Mouse (Mus musculus): ENCODE measurements around the gene Plekhn1. TPM values are rescaled to one million over a fixed set of nuclear protein-coding genes. Genes with fewer than 3 reads are reported as not detected.

Gene Plekhn1
- total and polyA plus RNA-seq, 3 experiments: 11.8 to 20.0 TPM; not detected in 1

- no peak for TF ChIP-seq USF2 (IDR thresholded peaks at IDR 0.05; ENCODE audit: borderline replicate concordance in 1 of 2, insufficient read depth in 1 of 2, low read depth in 1 of 2, low read length in 2 of 2)
- peak; percentile 80 to 87 for TF ChIP-seq EP300 (IDR thresholded peaks at IDR 0.05; ENCODE audit: low read depth in 1 of 2, low read length in 2 of 2)
- TF ChIP-seq POLR2AphosphoS5 (IDR thresholded peaks at IDR 0.05; ENCODE audit: borderline replicate concordance, low read depth, low read length): no peak
- no peak for TF ChIP-seq ZC3H11A (IDR thresholded peaks at IDR 0.05; ENCODE audit: low read depth, low read length)
- TF ChIP-seq NRF1 (IDR thresholded peaks at IDR 0.05; ENCODE audit: insufficient read depth, low read depth, low read length, poor library complexity, severe bottlenecking): no peak
Measured at GRCm38 (mm10) chr4:156184291-156184954, 50.2 kb downstream of the Plekhn1 start (continued).

GRCm38 (mm10) chr4:156183747-156184146, 50.9 kb downstream of the Plekhn1 start:
- Histone ChIP-seq H3K36me3 (ENCODE audit: control insufficient read depth in 1 of 2, insufficient read depth in 2 of 2, low read length in 2 of 2) (peaks cover 0 to 19% of the 10 kb centered on the region in 2 experiments; a peak in 2 of 4 replicates), H3K27me3 (ENCODE audit: control insufficient read depth in 1 of 2, insufficient read depth in 2 of 2, low read length in 2 of 2) (no peaks in the 10 kb centered on the region), H3K9ac (ENCODE audit: control insufficient read depth, low read depth, low read length, poor library complexity, severe bottlenecking) (peak overlapping the region; percentile 19; the same call in 1 of the 2 replicates), H3K27ac (ENCODE audit: control insufficient read depth, low read depth, low read length) (peak overlapping the region; percentile 75), H3K9me3 (replicated peaks; ENCODE audit: insufficient read depth, low read length) (no peaks in the 10 kb centered on the region), H3K4me1 (ENCODE audit: control insufficient read depth in 1 of 2, insufficient read depth in 2 of 2, low read length in 2 of 2) (peaks cover 14 to 20% of the 10 kb centered on the region in 2 experiments), H3K4me3 (ENCODE audit: control insufficient read depth in 1 of 2, insufficient read depth in 1 of 2, low read depth in 2 of 2, low read length in 2 of 2) (no peak overlapping the region; a peak in 1 of 4 replicates), H3K79me2 (ENCODE audit: control insufficient read depth, insufficient read depth, low read length, poor library complexity) (no peaks in the 10 kb centered on the region)
- DNase-seq (ENCODE audit: low read depth, low spot score): peak; percentile 57
- TF ChIP-seq CHD1 (IDR thresholded peaks at IDR 0.05; ENCODE audit: low read depth, low read length): no peak
- TF ChIP-seq ZNF384 (IDR thresholded peaks at IDR 0.05; ENCODE audit: low read depth, low read length): no peak
- TF ChIP-seq JUND (IDR thresholded peaks at IDR 0.05; ENCODE audit: low read depth, low read length): no peak
- no peak for TF ChIP-seq MYC (IDR thresholded peaks at IDR 0.05; ENCODE audit: low read depth, low read length)
- TF ChIP-seq RCOR1 (IDR thresholded peaks at IDR 0.05; ENCODE audit: low read depth, low read length): no peak
- TF ChIP-seq POLR2AphosphoS5 (IDR thresholded peaks at IDR 0.05; ENCODE audit: borderline replicate concordance, low read depth, low read length): no peak
- no peak for TF ChIP-seq TBP (IDR thresholded peaks at IDR 0.05; ENCODE audit: low read depth, low read length)
- TF ChIP-seq TCF12 (IDR thresholded peaks at IDR 0.05; ENCODE audit: low read depth, low read length): no peak
- 0 out of 2 replicates have a peak, but pooled peaks have one; percentile 8 for TF ChIP-seq TAL1 (IDR thresholded peaks at IDR 0.05; ENCODE audit: low read length)
- no peak for TF ChIP-seq CTCF (IDR thresholded peaks at IDR 0.05 in 2 of 3, conservative IDR thresholded peaks at IDR 0.05 in 1 of 3; ENCODE audit: control insufficient read depth in 1 of 3, insufficient read depth in 1 of 3, low read depth in 2 of 3, low read length in 3 of 3, poor library complexity in 1 of 3, severe bottlenecking in 1 of 3)
- TF ChIP-seq EP300 (IDR thresholded peaks at IDR 0.05; ENCODE audit: low read depth in 1 of 2, low read length in 2 of 2): 0 out of 4 replicates have a peak, but pooled peaks of 1 of the 2 experiments have one; percentile 45

- Histone ChIP-seq H3K9ac (ENCODE audit: control insufficient read depth, low read depth, low read length, poor library complexity, severe bottlenecking) (no peak overlapping the region), H3K4me3 (ENCODE audit: control insufficient read depth in 1 of 2, insufficient read depth in 1 of 2, low read depth in 2 of 2, low read length in 2 of 2) (no peak overlapping the region), H3K36me3 (ENCODE audit: control insufficient read depth in 1 of 2, insufficient read depth in 2 of 2, low read length in 2 of 2) (peaks cover 0 to 1% of the 10 kb centered on the region in 2 experiments; a peak in 1 of 4 replicates), H3K79me2 (ENCODE audit: control insufficient read depth, insufficient read depth, low read length, poor library complexity) (no peaks in the 10 kb centered on the region), H3K4me1 (ENCODE audit: control insufficient read depth in 1 of 2, insufficient read depth in 2 of 2, low read length in 2 of 2) (no peaks in the 10 kb centered on the region), H3K9me3 (replicated peaks; ENCODE audit: insufficient read depth, low read length) (no peaks in the 10 kb centered on the region), H3K27me3 (ENCODE audit: control insufficient read depth in 1 of 2, insufficient read depth in 2 of 2, low read length in 2 of 2) (no peaks in the 10 kb centered on the region), H3K27ac (ENCODE audit: control insufficient read depth, low read depth, low read length) (no peak overlapping the region)
- no peak for DNase-seq (ENCODE audit: low read depth, low spot score)
- TF ChIP-seq GATA1 (IDR thresholded peaks at IDR 0.05; ENCODE audit: low read depth, low read length): no peak
- TF ChIP-seq CTCF (IDR thresholded peaks at IDR 0.05 in 2 of 3, conservative IDR thresholded peaks at IDR 0.05 in 1 of 3; ENCODE audit: control insufficient read depth in 1 of 3, insufficient read depth in 1 of 3, low read depth in 2 of 3, low read length in 3 of 3, poor library complexity in 1 of 3, severe bottlenecking in 1 of 3): no peak
- TF ChIP-seq MXI1 (IDR thresholded peaks at IDR 0.05; ENCODE audit: low read depth, low read length): no peak
Measured at GRCm38 (mm10) chr4:156177630-156178029, 57.0 kb downstream of the Plekhn1 start.

Data from MEL (cell line).